Mouse (Mus musculus) heart, embryonic 11.5 days (tissue): ENCODE results near the gene C2cd2l. TPM values are rescaled to one million over a fixed set of nuclear protein-coding genes. Genes with fewer than 3 reads are reported as not detected.
A peak's percentile ranks its signal among the peaks of the same experiment; 100 is the strongest.
"Not testable (repeated sequence)": the region's sequence is repeated elsewhere in the genome, so short reads cannot be mapped to it uniquely, and the experiment has no call there.

Experiments
- ATAC-seq: fragments of 200-750 bp; cut with Nextera tagmentation; replicated peaks from 2 replicates; pipeline ENCODE4 v1.8.0; 2017; ENCODE audit warnings: moderate library complexity; ENCODE audit not compliant: insufficient number of reproducible peaks, low FRiP score, low TSS enrichment
- H3K27ac ChIP-seq: fragments of 300-500 bp; sonication (generic); 2 replicates; pipeline ENCODE4 v1.5.1; 2014; ENCODE audit warnings: mild to moderate bottlenecking, low read depth, low read length
- H3K27me3 ChIP-seq: fragments of 300-500 bp; sonication (generic); 2 replicates; pipeline ENCODE4 v1.6.1; 2014; ENCODE audit warnings: mild to moderate bottlenecking, low read length, mixed read lengths; ENCODE audit not compliant: control insufficient read depth, insufficient read depth
- H3K36me3 ChIP-seq: fragments of 300-500 bp; sonication (generic); 2 replicates; pipeline ENCODE4 v1.6.1; 2014; ENCODE audit warnings: mild to moderate bottlenecking, low read length, moderate library complexity, mixed read lengths; ENCODE audit not compliant: control insufficient read depth, insufficient read depth
- H3K4me1 ChIP-seq: fragments of 300-500 bp; sonication (generic); 2 replicates; pipeline ENCODE4 v1.6.1; 2014; ENCODE audit warnings: low read length; ENCODE audit not compliant: control insufficient read depth, insufficient read depth
- H3K4me2 ChIP-seq: fragments of 300-500 bp; sonication (generic); 2 replicates; pipeline ENCODE4 v1.6.1; 2014; ENCODE audit warnings: mild to moderate bottlenecking, moderate library complexity
- H3K4me3 ChIP-seq: fragments of 300-500 bp; sonication (generic); 2 replicates; pipeline ENCODE4 v1.5.1; 2014; ENCODE audit warnings: low read depth, low read length
- H3K9ac ChIP-seq: fragments of 300-500 bp; sonication (generic); 2 replicates; pipeline ENCODE4 v1.6.1; 2014; ENCODE audit warnings: mild to moderate bottlenecking, low read depth, low read length, moderate library complexity
- H3K9me3 ChIP-seq: fragments of 300-500 bp; sonication (generic); replicated peaks from 2 replicates; pipeline ENCODE4 v1.6.1; 2016; ENCODE audit warnings: low read length; ENCODE audit not compliant: control insufficient read depth
- WGBS: fragments of 180-500 bp; shearing (Covaris S2); extraction: QIAGEN DNeasy Blood & Tissue Kit; methylation state at CpG from one replicate; pipeline ENCODE4 v1.1.7; 2014; ENCODE audit not compliant: insufficient replicate concordance; 5-methylcytosine and 5-hydroxymethylcytosine counted together
- polyA plus RNA-seq: library from polyadenylated mRNA; unstranded; fragments of >200 nt; fragmentation: Nextera tagmentation; extraction: Ambion mirVana; gene quantifications from 2 replicates; pipeline ENCODE4 v1.2.1, GENCODE M21; 2014

The C2cd2l gene
- polyA plus RNA-seq, result 4.7 and 7.1 TPM in 2 replicates

DNA sequence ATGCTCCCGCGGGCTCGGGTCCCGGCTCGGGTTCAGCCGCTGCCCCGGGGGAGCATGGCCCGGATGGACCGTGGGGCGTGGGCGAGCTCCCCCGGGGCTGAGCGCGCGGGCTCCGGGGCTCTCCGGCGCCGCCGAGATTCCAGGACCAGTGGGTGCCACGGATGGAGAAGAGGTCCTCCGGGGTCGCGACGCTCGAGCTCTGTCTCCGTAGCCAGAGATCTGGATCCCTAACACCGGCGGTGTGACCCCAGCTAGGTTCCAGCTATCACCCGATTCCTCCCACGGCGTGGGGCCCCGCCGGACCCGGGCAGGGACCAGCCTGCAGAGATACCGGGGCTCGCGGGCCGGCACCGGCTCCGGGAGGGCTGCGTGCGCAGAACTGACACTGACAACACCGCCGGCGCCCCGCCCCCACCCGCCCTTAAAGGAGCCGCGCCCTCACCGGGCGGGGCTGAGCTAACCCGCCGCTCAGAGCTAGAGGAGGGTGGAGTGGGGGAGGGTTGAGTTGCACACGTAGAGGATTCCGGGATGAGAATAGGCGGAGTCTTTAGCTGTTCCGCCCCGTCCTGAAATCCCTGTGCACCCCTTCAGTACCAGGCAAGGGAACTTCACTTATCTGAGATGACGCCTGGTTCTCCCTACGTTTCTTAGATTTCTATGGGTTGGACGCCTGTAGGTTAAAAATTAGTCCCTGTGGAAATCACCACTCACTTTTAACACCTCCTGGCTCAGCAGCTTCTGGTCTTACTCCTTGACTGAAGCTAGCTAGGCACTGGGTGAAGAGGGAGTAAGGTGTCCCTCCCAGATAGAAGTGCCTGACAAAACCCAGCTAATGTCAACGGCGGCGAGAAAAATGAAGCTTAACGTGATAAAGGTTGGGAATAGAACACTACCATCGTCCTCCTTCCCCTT, at the start of gene C2cd2l:
Gene C2cd2l (minus strand): TSS at position 399 of the 912 bp plus-strand sequence.
- peak within 1 kb of the TSS; percentile 68 for H3K27ac ChIP-seq
- ATAC-seq, result peak; percentile 96
- H3K36me3 ChIP-seq, result peaks cover 6% of the 10 kb centered on the region; the same call in 1 of the 2 replicates
- WGBS, result under 1% methylated on average over 65 of the region's 67 CpGs
- peaks cover 14% of the 10 kb centered on the region; the same call in 1 of the 2 replicates for H3K4me1 ChIP-seq
- peak within 1 kb of the TSS; percentile 80 for H3K9ac ChIP-seq
- no peaks in the 10 kb centered on the region for H3K27me3 ChIP-seq
- H3K4me2 ChIP-seq, result peak within 1 kb of the TSS; percentile 83
- H3K9me3 ChIP-seq, result no peaks in the 10 kb centered on the region
- peak within 1 kb of the TSS; percentile 75 for H3K4me3 ChIP-seq

DNA sequence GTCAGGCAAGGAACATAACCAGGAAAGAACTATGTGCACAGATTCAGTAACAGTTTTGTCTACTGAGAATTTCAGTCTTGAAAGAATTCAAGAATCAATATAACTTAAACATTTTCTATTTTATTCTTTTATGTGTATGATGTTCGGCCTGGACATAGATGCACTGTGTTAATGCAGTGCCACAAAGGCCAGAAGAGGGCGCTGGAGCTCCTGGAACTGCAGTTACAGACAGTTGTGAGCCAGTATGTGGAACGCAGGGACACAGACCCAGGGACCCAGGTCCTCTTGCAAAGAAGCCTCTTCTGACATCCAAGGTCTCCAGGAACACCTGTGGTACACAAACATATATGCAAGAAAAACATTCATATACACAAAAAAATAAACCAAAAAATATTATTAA, 44.4 kb upstream of the C2cd2l start:
- Histone ChIP-seq H3K4me2 (no peak overlapping the region), H3K36me3 (peaks cover 2% of the 10 kb centered on the region; the same call in 1 of the 2 replicates), H3K9ac (no peak overlapping the region), H3K4me3 (no peak overlapping the region), H3K9me3 (no peaks in the 10 kb centered on the region), H3K27ac (no peak overlapping the region), H3K27me3 (no peaks in the 10 kb centered on the region), H3K4me1 (0 out of 2 replicates have a peak, but pooled peaks cover 4% of the 10 kb centered on the region)
- ATAC-seq, result no peak
- WGBS, result 69% methylated on average over 3 of the region's 3 CpGs

DNA sequence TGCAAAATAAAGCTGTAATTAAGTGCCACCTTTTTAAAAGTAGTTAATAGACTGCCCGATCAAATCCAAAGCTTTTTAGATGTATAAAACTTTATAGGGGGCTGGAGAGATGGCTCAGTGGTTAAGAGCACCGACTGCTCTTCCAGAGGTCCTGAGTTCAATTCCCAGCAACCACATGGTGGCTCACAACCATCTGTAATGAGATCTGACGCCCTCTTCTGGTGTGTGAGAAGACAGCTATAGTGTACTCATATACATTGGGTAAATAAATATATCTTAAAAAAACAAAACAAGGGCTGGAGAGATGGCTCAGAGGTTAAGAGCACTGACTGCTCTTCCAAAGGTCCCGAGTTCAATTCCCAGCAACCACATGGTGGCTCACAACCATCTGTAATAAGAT, 41.8 kb upstream of the C2cd2l start:
- H3K9ac ChIP-seq, ATAC-seq, H3K36me3 ChIP-seq, H3K4me1 ChIP-seq, H3K9me3 ChIP-seq, H3K27me3 ChIP-seq: not testable (repeated sequence)
- 48% methylated on average over 4 of the region's 4 CpGs for WGBS
- Histone ChIP-seq H3K4me3 (peak overlapping the region; percentile 95), H3K4me2 (peak overlapping the region; percentile 92), H3K27ac (peak overlapping the region; percentile 66; the same call in 1 of the 2 replicates)

DNA sequence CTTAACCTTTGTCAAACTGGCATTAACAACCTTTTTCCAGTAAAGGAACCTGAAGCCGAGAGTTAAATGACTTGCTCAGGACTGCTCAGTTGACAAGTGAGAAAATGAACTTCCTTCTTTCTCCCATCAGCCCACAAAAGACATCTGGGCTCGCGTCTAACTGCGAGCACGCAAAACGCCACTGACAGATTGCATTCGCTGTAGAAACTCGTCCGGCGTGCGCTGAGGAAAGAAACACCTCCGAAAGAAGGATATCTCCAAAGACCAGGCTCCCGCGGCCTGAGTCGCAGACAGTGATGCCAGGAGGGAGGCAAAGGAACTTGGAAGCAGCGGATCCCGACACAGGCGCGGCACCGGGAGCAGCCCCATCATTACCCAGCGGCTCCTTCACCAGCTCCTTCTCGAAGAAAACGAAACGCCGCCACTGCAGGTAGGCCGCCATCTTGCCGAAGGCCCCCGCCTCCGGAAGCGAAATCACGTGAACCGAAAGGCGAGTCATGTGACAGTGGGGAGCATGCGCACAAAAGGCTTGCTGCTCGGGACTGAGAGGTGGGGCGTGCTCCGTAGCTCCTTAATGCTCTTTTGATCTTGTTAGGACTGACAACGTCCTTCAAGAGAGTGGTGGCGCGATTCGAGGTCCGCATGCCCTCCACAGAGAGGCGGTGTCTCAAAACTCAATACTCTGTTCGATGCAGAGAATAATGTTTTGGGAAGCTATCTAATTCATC, 41.3 kb upstream of the C2cd2l start, which contains the start of gene Vps11:
Gene Vps11 (minus strand): TSS at position 481 of the 728 bp plus-strand sequence.
- Histone ChIP-seq H3K4me1 (0 out of 2 replicates have a peak, but pooled peaks cover 4% of the 10 kb centered on the region), H3K4me3 (peak within 1 kb of the TSS; percentile 95), H3K27ac (peak within 1 kb of the TSS; percentile 66), H3K4me2 (peak within 1 kb of the TSS; percentile 92), H3K9me3 (no peaks in the 10 kb centered on the region), H3K9ac (peak within 1 kb of the TSS; percentile 92), H3K36me3 (peaks cover 14% of the 10 kb centered on the region), H3K27me3 (no peaks in the 10 kb centered on the region)
- peak; percentile 91 for ATAC-seq
- under 1% methylated on average over 44 of the region's 44 CpGs for WGBS

DNA sequence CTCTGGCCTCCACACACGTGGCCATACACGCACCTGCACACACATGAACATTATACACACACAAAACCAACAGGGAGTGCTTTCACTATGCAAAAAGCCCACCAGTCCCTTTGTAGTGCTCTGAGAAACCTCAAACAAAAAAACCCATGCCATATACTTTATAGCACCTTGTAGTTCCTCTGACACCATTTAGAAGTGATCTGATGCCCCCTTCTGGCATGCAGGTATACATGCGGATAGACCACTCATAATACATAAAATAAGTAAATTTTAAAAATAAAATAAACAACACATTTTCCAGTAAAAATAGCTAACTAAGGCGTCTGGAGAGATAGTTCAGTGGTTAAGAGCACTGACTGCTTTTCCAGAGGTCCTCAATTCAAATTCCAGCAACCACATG, 37.1 kb upstream of the C2cd2l start:
- Histone ChIP-seq H3K4me1 (0 out of 2 replicates have a peak, but pooled peaks cover 4% of the 10 kb centered on the region), H3K9ac (no peak overlapping the region), H3K27me3 (no peaks in the 10 kb centered on the region), H3K4me3 (no peak overlapping the region), H3K36me3 (peaks cover 39% of the 10 kb centered on the region), H3K27ac (no peak overlapping the region), H3K9me3 (no peaks in the 10 kb centered on the region), H3K4me2 (no peak overlapping the region)
- WGBS, result 72% methylated on average over 4 of the region's 4 CpGs
- no peak for ATAC-seq

DNA sequence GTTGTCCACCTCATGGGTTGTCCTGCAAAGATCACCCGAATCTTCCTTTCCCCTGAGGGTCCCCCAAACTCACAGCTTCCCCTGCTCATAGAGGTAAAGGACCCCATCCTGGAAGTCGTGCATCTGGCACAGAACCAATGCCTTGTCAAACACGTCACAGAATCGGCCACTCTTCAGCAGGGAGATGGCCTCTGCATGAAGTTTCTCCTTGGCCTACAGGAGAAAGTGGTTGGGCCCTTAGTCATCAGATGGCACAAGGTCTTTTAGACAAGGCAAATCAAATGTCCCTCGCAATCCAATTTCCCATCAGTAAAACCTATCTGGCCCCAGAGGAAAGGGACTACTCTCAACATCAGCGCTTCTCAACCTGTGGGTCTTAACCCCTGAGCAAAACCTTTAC, 33.1 kb upstream of the C2cd2l start:
- Histone ChIP-seq H3K4me1 (no peaks in the 10 kb centered on the region), H3K36me3 (peaks cover 60% of the 10 kb centered on the region), H3K27ac (no peak overlapping the region), H3K4me2 (no peak overlapping the region), H3K27me3 (no peaks in the 10 kb centered on the region), H3K9me3 (no peaks in the 10 kb centered on the region), H3K4me3 (no peak overlapping the region), H3K9ac (no peak overlapping the region)
- no peak for ATAC-seq
- WGBS, result 89% methylated on average over 6 of the region's 6 CpGs

DNA sequence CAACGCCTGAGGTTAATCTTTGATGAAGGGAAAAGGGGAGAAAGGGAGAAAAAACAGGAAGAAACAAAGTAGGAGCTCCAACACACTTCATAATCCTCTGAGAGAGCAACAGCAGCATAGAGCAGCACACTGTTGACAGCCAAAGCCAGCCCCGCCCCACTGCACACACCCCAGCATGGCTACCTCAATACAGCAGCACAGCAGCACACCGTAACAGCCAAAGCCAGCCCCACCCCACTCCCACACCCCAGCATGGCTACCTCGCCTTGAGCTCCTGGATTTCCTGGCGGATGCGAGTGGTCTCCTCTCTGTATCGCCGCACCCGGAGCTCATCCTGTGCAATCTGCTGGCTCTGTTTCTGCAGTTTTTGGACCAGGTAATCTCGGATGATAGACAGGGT, 32.3 kb upstream of the C2cd2l start:
- WGBS, result 87% methylated on average over 10 of the region's 10 CpGs

DNA sequence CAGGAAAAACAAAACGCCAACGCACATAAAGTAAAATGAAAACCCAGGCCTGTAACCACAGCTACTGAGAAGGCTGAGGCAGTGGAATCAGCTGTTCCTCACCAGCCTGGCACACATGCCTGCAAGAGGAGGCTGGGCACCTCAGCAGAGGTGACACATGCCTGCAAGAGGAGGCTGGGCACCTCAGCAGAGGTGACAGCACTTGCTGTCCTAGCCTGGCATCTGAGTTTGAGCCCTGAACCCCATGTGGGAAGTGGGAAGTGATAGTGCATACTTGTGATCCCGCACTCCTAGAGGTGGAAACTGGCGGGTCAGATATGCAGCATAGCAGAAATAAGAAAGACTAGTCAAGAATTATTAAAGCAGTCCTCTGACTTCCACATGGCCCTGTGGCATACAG, 31.3 kb upstream of the C2cd2l start:
- no peak overlapping the region for H3K9ac ChIP-seq
- 91% methylated on average over 4 of the region's 4 CpGs for WGBS
- H3K4me2 ChIP-seq, result no peak overlapping the region
- H3K36me3 ChIP-seq, result peaks cover 62% of the 10 kb centered on the region
- no peaks in the 10 kb centered on the region for H3K27me3 ChIP-seq
- H3K9me3 ChIP-seq, result no peaks in the 10 kb centered on the region
- H3K4me3 ChIP-seq, result no peak overlapping the region
- ATAC-seq, result no peak
- H3K27ac ChIP-seq, result no peak overlapping the region
- H3K4me1 ChIP-seq, result no peaks in the 10 kb centered on the region

More for the DNA sequence above, 32.3 kb upstream of the C2cd2l start:
- no peak overlapping the region for H3K4me2 ChIP-seq
- ATAC-seq, result no peak
- H3K4me3 ChIP-seq, result no peak overlapping the region
- H3K27me3 ChIP-seq, result no peaks in the 10 kb centered on the region
- no peaks in the 10 kb centered on the region for H3K4me1 ChIP-seq
- H3K36me3 ChIP-seq, result peaks cover 61% of the 10 kb centered on the region
- no peak overlapping the region for H3K9ac ChIP-seq
- no peak overlapping the region for H3K27ac ChIP-seq
- no peaks in the 10 kb centered on the region for H3K9me3 ChIP-seq
